Mouse (Mus musculus): ENCODE data around the gene Gata2. TPM values are rescaled to one million over a fixed set of nuclear protein-coding genes. Genes with fewer than 3 reads are reported as not detected.
"Not testable (repeated sequence)": the region's sequence is repeated elsewhere in the genome, so short reads cannot be mapped to it uniquely, and the experiment has no call there.

Gene Gata2
- 41.4 and 55.5 TPM in 2 replicates for polyA plus RNA-seq (2012; rRNA removed)

DNA sequence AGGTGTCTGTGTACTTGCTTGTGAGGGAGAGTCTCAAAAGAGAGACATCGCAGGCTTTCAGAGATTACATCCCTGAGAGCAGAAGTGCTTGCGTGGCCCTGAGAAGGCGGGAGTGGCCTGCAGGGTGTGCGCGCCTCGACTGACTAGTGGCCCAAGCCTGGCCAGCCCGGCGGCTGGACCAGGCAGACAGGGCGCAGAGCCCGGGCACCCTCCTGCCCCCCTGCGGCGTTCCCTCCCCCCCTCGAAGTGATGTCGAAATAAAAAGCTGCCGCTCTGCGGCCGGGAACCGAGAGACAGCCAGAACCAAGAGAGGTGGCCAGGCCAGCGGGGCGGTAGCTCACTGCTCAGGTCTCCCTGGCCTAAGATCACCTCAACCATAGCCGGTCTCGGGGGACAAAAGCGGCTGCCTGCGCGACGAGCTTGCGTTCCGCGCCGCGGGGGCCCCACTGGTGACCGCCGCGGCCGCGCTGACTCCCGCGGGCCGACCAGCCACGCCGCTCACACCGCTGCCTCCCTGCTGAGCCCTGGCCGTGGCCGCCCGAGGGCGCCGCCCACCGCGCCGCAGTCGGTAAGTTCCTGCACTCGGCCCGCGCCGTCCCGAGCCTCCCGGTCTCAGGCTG, at the start of gene Gata2:
Gata2 (plus strand) TSS at position 459 of the 620 bp plus-strand sequence.
- DNase-seq (ENCODE audit: low spot score): peak; percentile 72

DNA sequence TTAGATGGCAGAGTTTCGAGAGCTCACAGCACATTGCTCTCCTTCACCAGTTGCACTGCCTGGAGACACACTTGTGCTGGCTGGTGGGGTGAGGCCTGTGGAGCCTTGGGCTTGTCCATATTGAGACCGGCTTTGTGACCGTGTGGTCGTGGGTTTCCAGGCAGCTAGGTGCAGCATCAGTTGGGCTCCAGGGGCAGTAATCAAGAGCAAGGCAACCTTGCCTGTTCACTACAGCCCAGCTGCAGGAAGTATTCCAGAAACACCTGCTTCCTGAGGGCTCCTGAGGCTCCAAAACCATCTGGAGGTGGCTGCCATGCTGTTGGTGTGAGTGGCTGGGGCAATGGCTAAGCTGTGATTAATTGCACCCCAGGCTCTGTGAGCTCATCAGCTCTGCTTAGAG, 47.9 kb upstream of the Gata2 start:
- no peak for DNase-seq (ENCODE audit: low spot score)

DNA sequence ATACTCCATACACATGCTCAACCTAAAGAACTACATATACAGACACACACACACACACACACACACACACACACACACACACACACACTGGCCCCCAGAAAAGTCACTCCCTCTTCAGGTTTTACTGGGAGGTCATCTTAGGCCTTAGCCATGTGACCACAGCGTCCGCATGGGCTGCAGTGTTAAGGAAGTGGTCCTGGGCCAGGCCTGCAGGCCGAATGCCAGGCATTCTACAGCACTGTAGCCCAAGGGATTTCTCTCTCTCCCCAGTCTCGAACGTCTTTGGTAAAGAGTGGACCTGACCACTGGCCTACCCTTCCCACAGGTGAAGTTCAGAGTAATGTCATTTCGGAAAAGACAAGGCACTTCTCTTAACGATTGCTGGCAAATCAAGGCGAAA, 47.1 kb upstream of the Gata2 start:
- DNase-seq (ENCODE audit: low spot score): no peak

DNA sequence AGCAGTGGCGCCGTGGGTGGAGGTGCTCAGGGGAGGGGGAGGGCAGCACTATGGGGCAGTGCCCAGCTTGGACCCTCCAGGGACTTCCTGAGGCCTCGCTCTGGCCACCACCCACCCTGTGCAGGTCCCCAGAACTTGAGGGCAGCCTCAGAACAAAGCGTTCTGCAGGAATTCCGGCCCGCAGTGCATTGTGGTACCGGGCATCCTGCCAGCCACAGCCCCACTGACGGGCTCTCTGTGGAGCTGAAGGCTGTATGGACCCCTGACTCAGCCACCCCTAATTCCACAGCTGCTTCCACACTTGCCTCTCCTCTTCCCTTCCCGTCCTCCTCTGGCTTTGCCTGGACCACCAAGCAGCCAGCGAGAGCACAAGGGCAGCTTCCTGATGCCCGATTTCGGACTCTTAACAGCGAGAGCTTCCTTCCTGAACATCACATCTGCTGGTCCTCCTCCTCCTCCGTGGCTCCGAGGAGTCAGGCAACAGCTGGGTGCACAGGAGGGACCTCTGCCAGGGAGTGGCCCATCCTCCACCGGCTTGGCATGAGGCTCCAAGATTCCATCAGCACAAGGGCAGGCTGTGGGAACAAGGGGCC, 46.2 kb upstream of the Gata2 start:
- no peak for DNase-seq (ENCODE audit: low spot score)

DNA sequence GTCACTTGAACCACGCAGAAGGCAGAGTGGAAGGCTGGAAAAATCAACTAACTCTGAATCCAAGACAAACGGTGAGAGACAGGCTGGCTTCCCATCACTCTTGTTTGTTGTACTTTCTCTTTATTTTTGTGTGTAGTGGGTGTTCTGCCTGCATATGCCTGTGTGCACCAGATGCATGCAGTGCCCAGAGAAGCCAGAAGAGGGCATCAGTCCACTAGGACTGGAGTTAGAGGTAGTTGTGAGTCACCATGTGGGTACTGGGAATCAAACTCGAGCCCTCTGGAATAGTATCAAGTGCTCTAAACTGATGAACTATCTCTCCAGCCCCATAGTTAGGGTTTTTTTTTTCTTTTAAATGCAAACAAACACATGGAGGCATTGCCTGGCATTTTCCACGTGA, 42.4 kb upstream of the Gata2 start:
- DNase-seq (ENCODE audit: low spot score): no peak

DNA sequence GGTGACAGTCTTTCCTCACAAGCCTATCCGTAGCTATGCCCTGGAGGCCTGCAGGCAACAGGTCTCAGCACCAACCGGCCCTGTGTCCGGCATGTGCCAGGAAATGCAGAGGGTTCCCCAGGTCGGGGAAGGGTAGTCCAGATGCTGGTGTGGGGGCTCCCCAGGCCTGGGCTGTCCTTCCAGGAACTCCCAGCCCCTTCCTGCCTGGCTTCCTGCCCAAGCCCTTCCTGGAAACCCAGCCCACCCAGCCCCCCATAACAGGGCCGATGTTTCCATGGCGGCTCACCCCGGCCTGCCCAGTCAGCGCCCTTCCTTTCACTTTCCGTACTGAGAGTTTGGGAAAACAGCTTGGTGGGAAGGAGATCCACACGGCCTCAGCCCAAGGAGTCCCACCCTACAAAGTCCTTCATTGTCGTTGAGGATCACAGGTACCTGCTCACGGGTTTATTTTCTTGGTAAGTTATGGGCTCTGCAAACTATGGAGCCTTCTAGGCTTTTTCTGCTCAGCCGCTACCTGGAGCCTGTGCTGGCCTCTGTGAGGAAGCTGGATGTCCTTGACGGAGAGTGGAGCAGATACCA, 41.5 kb upstream of the Gata2 start:
- no peak for DNase-seq (ENCODE audit: low spot score)

DNA sequence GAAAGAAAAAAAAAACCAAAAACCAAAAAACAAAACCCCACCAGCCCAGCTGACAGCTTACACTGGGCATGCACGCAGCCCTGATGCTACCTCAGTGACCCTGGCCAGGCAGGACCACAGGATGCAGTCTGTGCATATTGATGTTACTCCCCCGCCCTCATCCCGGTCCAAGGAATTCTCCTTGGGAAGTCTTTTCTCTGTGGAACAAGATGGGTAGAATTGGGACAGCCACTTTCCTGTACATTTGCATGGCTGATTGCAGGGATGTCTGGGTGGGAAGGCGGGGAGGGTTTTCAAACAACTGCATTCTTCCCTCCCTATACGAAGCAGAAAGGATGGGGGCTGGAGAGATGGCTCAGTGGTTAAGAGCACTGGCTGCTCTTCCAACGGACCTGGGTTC, 40.7 kb upstream of the Gata2 start:
- DNase-seq (ENCODE audit: low spot score): no peak

DNA sequence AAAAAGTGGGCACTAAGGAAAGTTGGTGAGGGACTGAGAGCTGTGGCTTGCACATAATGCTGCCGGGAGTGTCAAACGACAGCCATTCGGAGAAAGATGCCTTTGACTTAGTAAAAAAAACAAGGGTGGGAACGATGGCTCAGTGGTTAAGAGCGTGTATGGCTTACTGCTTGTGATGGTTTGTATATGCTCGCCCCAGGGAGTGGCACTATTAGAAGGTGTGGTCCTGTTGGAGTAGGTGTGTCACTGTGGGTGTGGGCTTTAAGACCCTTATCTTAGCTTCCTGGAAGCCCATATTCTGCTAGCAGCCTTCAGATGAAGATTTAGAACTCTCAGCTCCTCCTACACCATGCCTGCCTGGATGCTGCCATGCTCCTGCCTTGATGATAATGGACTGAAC, 38.1 kb upstream of the Gata2 start:
- DNase-seq (ENCODE audit: low spot score): not testable (repeated sequence)

DNA sequence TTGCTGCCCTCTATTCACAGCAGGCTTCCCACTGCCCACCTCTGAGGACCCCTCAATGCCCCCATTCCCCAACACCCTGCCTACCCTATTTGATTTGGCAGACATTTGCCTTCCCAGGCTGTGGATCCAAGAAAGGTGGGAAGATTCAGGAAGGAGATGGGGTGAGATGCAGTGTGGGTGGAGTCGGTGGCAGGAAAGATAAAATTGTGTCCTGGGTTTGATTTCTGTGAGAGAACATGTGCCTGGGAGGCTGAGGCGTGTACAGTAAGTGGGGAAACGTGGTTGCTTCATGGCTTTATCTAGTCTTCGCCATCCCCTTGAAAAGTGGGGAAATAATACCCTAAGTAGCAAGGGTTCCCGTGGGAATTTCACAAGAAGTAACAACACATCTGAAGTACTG, 34.9 kb upstream of the Gata2 start:
- DNase-seq (ENCODE audit: low spot score): no peak

DNA sequence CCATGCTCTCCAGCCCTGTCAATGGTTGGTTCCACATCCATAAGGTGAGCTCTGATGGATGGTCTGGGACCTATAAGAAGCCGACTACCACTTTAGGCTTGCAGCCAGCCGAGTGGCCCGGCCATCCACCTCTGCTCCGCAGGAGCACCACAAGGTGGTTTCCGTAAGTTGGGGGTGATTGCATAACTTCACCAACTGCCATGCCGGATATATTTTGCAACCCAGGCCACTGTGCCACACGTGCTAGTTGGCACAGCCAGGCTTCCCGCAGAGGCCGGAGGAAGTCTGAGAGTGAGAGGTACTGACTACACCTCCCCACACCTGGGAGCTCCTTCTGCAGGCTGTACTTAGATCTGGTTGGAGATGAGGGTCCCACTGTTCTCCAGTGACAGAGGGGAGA, 27.6 kb upstream of the Gata2 start:
- DNase-seq (ENCODE audit: low spot score): no peak

DNA sequence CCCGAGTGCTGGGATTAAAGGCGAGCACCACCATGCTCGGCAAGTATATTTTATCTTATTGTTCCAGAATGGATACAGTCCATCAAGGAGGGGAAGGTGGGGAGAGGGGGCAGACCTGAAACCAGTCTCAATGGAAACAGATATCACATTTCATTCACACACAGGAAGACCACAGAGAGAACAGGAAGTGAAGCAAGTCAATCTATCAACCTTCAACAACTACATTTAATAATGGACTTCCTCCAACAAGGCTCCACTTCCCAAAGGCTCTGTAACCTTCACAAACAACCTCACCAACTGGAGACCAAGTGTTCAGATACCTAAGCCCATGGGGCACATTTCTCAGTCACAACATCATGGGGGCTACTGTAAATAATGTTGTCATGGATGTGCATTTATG, 19.5 kb upstream of the Gata2 start:
- DNase-seq (ENCODE audit: low spot score): no peak

DNA sequence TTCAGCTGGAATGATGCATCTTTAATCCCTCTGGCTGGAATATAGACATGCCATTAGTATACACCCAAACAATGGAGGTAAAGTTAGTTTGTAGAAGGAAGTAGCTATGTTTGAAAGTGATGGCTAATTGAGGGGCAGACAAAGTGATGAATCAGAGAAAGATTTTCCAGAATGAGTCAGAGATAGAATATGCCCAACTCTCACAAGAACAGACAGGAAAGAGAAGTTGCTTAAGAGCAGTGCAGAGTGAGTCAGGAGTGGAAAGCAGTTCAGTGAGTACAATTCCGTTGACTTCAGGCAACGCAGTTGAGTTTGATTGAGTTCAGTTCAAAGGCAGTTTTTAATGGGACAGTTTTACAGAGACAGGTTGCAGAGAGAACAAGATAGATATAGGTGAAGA, 19.0 kb upstream of the Gata2 start:
- DNase-seq (ENCODE audit: low spot score): no peak

DNA sequence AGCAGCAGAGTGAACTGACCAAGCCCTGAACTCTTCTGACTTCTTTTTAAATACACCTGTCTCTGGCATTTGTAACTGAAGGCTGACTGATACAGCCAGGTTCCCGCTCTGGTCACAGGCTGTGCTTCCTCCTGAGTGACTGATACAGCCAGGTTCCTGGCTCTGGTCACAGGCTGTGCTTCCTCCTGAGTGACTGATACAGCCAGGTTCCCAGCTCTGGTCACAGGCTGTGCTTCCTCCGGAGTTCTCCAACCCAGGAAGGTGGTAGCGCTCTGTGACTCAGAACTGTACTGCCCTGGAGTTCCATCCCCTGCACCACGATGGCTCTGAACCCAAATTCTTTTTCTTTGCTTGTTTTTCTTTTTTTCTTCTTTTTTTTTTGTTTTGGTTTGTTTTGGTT, 9.0 kb upstream of the Gata2 start:
- DNase-seq (ENCODE audit: low spot score): no peak

DNA sequence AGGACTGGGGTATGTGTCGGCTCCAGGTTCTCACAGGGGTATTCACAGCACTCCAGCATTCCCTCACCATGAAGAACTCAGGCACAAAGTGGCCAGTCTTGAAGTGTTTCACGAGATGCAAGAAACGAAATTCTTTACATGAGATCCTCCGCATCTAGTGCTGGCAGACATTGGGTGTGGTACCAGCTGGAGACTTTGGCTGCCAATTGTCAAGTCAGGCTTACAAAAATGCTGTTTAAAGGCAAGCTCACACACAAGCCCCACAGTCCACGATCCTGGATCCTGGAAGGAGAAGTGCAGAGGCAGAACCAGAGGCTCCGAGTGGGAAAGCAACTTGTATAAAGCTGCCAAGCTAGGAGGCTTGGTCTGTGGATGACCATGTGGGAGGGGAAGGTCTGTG, 5.5 kb upstream of the Gata2 start:
- no peak for DNase-seq (ENCODE audit: low spot score)

DNA sequence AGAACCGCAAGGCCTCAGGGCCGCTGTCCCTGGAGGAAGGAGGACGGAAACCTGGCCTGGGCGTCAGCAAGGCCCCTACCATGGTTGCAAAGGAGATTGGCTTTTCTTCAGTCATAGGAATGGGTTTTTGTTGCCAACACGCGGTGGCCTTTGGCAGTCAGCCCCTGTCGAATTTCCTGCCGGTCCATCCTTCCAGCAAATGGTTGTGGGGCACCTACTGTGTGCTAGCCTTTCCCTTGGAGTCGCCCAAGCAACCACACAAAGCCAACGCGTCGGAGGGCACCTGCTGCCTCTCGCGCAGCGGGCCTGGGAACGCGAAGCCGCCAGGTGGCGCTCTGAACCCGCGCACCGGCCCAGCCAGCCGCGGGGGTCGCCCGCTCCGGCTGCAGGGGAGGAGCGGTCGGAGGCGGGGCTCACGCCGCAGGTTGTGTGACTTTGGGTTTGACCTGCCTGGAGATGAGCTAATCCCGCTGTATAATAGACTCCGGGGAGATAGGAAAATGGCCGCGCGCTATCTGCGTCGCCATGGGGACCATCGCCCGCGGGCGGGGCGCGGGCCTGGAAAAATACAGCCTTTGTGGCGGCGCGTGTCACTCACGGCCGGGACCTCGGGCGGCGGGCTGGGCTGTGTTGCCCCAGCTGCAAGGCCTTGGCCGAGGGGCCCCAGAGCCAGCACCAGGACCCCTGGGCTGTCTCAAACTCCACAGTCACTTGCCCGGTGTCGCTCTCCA, 4.2 kb upstream of the Gata2 start:
- peak; percentile 85 for DNase-seq (ENCODE audit: low spot score)

DNA sequence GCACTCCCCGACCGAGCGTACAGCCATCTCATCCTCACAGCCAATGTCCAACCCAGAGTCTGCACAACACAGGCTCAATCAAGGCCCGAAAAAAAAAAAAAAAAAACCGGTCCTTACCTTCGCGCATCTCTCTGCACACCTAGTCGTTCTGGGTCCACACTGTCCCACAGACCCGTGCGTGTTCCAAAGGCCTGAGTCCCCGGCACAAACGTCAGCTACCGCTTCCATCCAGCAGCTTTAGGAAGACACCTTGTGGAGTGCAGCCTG, 3.7 kb upstream of the Gata2 start:
- DNase-seq (ENCODE audit: low spot score): no peak

DNA sequence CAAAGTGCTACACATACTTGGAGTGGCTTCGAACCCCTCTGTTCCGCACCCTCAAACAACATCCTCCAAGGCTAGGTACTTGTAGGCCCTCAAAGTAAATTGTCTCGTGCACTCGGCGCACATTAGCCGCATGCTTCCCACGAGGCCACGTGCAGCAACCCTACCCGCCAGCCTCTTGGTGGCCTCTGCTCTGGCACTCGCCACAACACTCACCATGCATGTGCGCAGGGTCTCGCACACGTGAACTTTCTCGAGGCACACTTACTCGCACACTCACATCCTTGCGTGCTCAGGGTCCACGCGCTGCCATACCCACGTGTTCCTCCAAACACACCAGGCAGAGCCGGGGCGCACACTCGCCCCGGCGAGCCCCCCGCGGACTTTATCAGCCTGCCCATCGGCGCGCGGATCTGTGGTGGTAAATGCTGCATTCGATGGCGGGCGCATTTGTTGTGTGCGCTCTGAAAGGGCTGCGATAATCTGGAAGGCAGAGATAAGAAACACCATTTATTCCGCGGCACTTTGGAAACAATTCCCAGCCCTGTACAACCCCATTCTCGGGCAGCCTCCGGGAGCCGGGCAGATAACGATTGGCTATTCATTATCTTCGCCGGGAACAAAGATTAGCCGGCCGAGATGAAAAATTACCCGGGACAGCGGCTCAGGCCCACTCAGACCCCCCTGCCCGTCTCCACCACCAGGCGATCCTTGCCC, 3.2 kb upstream of the Gata2 start:
- no peak for DNase-seq (ENCODE audit: low spot score)

DNA sequence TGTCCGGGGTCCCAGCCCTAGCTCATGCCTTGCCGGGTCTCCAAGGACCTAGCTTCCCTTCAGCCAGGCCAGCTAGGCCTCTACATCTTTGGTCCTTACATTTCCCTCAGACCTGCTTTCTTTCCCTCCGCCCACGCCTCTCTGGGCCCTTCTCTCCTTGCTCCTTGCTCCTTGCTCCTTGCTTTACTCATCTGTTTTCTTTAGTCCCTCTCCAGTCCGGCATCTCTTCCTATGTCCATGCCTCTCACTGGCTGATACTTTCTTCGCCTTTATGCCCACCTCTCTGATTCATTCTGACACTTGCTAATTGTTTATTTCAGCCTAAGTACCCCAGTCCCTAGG, 2.7 kb upstream of the Gata2 start:
- DNase-seq (ENCODE audit: low spot score): no peak

DNA sequence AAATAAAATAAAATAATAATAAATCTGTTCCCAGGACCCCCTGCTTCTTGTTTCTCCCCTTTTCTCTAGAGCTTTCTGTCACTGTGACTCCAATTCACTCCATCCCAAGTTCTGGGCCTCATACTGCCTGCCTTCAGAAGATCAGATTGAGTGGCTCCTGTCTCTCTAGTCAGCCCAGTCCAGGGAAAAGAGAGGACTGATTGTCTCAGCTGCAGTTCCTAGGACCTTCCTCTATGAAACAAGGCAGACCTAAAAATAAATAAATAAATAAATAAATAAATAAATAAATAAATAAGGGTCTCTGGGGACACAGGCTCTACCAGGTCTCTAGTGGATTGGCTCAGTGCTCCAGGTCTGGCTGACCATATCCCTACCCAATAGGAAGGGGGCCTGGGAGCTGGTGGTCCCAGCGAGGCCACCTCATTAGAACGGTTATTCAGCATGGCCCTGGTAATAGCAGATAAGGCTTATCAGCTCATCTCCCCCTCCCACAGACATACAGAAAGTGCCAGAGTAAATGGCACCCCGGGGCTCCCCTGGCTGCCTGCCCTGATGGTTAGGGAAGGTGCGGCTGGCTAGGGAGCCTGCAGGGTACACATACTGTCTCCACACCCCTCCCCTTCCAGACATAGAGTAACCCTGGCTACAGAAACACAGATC, 2.1 kb upstream of the Gata2 start:
- no peak for DNase-seq (ENCODE audit: low spot score)

DNA sequence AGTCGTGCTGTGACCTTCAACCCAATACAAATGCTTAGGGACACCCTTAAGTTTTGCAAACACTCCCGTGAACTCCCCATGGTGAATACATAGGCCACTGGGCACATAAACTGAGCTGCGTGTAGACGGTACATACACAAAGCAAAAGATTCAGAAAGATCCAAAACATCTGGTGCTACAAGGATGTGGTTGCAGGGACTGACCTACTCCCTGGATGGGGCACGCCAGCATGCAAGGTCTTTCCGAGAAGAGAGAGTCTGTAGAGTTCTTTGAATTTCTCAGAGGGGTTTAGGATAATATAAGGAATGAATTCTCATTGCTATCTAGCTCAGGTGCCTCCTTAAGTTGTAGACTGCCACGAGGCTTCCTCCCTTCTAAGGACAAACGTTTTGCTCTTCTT, 935 bp upstream of the Gata2 start:
- no peak for DNase-seq (ENCODE audit: low spot score)

DNA sequence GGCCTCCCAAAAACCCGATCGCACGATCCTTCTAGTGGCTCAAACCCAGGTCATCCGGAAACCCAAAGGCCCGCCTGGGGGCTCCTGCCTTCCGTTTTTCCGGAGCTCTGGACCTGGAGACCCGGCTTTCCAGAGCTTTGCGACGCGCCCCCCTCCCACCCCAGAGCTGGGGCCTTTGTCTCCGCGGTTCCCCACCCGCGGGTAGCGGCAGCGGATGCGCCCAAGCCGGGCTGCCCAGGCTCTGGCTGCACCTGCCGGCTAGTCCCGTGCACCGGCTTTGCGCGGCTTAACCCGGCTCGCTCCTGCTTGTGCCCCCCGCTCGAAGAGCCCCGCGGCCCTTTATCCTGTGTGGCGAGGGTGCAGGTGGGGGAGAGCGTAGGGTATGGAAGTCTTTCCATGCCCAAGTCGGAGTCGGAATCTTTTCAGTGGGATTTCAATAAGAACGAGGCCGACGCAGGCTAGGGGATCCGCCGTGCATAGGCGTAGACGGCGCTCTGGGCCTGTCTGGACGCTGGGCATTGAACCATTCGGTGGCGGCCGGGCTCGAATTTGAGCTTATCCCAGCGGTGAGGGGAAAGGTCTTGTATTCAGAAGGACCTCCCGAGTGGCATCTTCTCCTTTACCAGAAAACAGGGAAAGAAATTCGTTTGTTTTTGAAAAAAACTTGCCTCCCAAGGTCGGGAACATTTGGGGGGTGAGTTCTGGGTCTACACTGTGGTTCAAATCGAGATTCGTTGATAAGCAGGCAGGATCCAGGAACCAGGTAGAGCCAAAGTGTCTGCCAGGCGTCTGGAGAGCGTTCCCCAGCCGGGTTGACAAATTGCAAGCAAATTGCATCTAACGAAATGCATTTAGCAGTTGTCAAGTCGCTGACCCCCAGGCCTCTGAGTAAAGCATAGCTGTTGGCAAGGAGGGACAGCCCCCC, 624 bp downstream of the Gata2 start:
- no peak for DNase-seq (ENCODE audit: low spot score)
